Mouse (Mus musculus) embryonic facial prominence, embryonic 14.5 days (tissue): ENCODE measurements around the gene Gng3. TPM values are rescaled to one million over a fixed set of nuclear protein-coding genes. Genes with fewer than 3 reads are reported as not detected.
A peak's percentile ranks its signal among the peaks of the same experiment; 100 is the strongest.

Source experiments
- ATAC-seq: fragments of 200-750 bp; cut with Nextera tagmentation; 2 replicates; pipeline ENCODE4 v1.8.0; 2017; ENCODE audit warnings: low read depth, moderate number of reproducible peaks, moderate TSS enrichment
- DNase-seq: peaks from one replicate; pipeline ENCODE4 v3.0.0-alpha.2; 2015; ENCODE audit warnings: low spot score
- H3K27ac ChIP-seq: fragments of 300-500 bp; sonication (generic); replicated peaks from 2 replicates; pipeline ENCODE4 v1.5.1; 2014; ENCODE audit warnings: low read depth, mild to moderate bottlenecking, low read length, moderate library complexity
- H3K27me3 ChIP-seq: fragments of 300-500 bp; sonication (generic); replicated peaks from 2 replicates; pipeline ENCODE4 v1.6.1; 2014; ENCODE audit warnings: low read length; ENCODE audit not compliant: control insufficient read depth, insufficient read depth
- H3K36me3 ChIP-seq: fragments of 300-500 bp; sonication (generic); 2 replicates; pipeline ENCODE4 v1.6.1; 2014; ENCODE audit warnings: low read length, mixed read lengths; ENCODE audit not compliant: control insufficient read depth, insufficient read depth
- H3K4me1 ChIP-seq: fragments of 300-500 bp; sonication (generic); 2 replicates; pipeline ENCODE4 v1.6.1; 2014; ENCODE audit warnings: antibody characterized with exemption, low read length; ENCODE audit not compliant: control insufficient read depth, insufficient read depth
- H3K4me2 ChIP-seq: fragments of 300-500 bp; sonication (generic); 2 replicates; pipeline ENCODE4 v1.6.1; 2014; ENCODE audit warnings: low read depth, mild to moderate bottlenecking, low read length, moderate library complexity, mixed read lengths
- H3K4me3 ChIP-seq: fragments of 300-500 bp; sonication (generic); 2 replicates; pipeline ENCODE4 v1.5.1; 2014; ENCODE audit warnings: low read depth, mild to moderate bottlenecking, low read length
- H3K9ac ChIP-seq: fragments of 300-500 bp; sonication (generic); 2 replicates; pipeline ENCODE4 v1.6.1; 2014; ENCODE audit warnings: low read depth, mild to moderate bottlenecking, low read length, moderate library complexity, mixed read lengths
- H3K9me3 ChIP-seq: fragments of 300-500 bp; sonication (generic); 2 replicates; pipeline ENCODE4 v1.6.1; 2016; ENCODE audit warnings: low read length; ENCODE audit not compliant: control insufficient read depth
- WGBS: fragments of 180-500 bp; shearing (Covaris S2); extraction: QIAGEN DNeasy Blood & Tissue Kit; methylation state at CpG from one replicate; pipeline ENCODE4 v1.1.7; 2014; 5-methylcytosine and 5-hydroxymethylcytosine counted together
- polyA plus RNA-seq: library from polyadenylated mRNA; unstranded; fragments of >200 nt; fragmentation: Nextera tagmentation; extraction: Ambion mirVana; gene quantifications from 2 replicates; pipeline ENCODE4 v1.2.1, GENCODE M21; 2014

Gng3 gene
- polyA plus RNA-seq, 1 experiment from 2014 or later, result 22.2 TPM

DNA sequence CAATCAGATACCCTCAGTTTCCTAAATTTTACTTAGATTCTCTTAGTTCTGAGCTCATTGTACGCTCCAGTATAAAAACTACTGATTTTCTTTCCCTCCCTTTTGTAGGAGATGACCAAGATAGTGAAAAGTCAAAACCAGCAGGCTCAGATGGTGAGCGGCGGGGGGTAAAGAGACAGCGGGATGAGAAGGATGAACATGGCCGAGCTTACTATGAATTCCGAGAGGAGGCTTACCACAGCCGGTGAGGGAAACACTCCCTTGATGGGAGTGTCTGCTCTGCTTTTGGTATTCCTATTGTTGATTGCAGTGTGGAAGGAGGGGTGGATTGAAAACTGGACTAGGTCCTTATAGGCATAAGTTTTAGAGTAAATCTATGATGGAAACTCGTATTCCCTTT is 16.3 kb downstream of the Gng3 start:
- Histone ChIP-seq H3K27ac (no peak overlapping the region), H3K9ac (0 out of 2 replicates have a peak overlapping the region, but pooled peaks have one; percentile 96), H3K4me2 (peak overlapping the region; percentile 92), H3K4me3 (peak overlapping the region; percentile 97), H3K27me3 (no peaks in the 10 kb centered on the region), H3K9me3 (no peaks in the 10 kb centered on the region), H3K36me3 (peaks cover 51% of the 10 kb centered on the region), H3K4me1 (peaks cover 16% of the 10 kb centered on the region)
- DNase-seq (no peak), ATAC-seq (no peak)
- 76% methylated on average over 8 of the region's 8 CpGs for WGBS

DNA sequence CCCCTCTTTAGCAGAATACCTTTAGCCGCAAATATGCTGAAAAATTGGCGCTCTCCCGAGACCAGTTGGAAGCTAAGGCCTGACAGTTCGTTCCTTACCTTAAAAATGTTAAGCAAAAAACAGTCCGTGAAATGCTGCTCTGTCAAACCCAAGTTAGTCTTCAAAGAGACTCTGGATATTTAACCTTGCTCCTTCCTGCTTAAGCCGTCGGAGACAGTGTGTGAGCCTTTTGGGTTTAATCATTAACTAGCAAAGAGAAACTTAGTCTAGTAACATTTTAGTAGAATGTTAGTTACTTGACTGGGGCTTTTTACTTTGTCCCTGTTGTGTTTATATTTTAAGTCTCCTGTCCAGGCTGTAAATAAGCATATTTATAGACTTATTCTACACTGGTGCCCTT is 17.8 kb downstream of the Gng3 start:
- H3K36me3 ChIP-seq, result peaks cover 44% of the 10 kb centered on the region
- DNase-seq (no peak), ATAC-seq (no peak)
- H3K4me2 ChIP-seq, result peak overlapping the region; percentile 92
- peak overlapping the region; percentile 99; the same call in 1 of the 2 replicates for H3K27ac ChIP-seq
- under 1% methylated on average over 7 of the region's 7 CpGs for WGBS
- peak overlapping the region; percentile 96 for H3K9ac ChIP-seq
- H3K27me3 ChIP-seq, result no peaks in the 10 kb centered on the region
- peak overlapping the region; percentile 97 for H3K4me3 ChIP-seq
- peaks cover 26% of the 10 kb centered on the region for H3K4me1 ChIP-seq
- H3K9me3 ChIP-seq, result no peaks in the 10 kb centered on the region

DNA sequence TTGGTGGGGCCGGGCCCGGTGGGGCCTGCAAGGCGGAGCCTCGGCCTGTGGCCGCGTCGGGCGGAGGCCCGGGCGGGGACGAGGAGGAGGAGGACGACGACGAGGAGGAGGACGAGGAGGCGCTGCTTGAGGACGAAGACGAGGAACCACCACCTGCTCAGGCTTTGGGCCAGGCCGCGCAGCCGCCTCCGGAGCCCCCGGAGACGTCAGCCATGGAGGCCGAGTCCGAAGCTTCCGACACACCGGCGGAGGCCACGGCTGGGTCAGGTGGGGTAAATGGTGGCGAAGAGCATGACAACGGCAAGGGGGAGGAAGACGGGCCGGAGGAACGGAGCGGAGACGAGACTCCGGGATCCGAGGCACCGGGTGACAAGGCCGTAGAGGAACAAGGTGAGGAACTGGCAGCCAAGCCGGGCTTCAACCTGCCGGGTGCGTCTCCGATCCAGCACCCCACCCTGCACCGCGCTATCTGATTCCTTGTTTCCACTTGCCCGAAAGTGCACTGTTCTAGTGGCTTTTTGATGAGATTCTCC is 18.5 kb downstream of the Gng3 start:
- Histone ChIP-seq H3K36me3 (peaks cover 44% of the 10 kb centered on the region), H3K4me3 (peak overlapping the region; percentile 97), H3K4me1 (peaks cover 26% of the 10 kb centered on the region), H3K27me3 (no peaks in the 10 kb centered on the region), H3K27ac (peak overlapping the region; percentile 99), H3K4me2 (peak overlapping the region; percentile 92), H3K9me3 (no peaks in the 10 kb centered on the region), H3K9ac (peak overlapping the region; percentile 96)
- under 1% methylated on average over 38 of the region's 48 CpGs for WGBS
- ATAC-seq, result peak; percentile 1; the same call in 1 of the 2 replicates
- DNase-seq, result no peak

DNA sequence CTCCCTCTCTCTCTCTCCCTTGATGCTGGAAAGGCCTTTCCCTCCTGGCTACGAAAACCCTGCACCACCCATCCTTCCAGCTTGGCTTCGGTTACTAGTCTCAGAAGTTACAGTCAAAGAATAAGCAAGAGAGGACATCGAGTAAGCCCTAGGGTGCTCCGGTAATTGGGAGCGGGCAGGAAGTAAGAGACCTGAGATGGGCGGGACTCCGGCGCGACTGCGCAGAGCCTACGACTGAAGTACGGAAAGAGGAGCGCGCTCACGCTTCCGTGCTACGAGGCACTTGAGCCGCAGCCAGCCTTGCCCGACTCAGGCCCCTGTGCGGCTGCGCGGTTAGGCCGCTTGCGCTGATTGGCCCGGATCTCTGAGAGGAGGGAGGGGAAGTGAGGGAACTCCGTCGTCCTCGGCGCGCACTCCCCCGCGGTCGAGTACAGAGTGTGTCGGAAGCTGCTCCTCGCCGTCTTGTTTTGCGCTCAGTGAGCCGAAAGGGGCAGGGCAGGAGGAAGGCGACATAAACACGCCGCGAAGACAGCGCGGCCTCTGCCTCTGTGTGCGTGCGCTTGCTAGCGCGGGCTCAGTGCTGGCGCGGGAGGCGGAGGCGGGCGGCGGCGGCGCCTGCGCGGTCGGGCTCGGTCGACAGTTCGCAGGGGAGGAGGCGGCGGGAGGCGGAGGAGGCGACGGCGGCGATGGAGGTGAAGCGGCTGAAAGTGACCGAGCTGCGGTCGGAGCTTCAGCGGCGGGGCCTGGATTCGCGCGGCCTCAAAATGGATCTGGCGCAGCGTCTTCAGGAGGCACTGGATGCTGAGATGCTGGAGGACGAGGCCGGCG is 19.2 kb downstream of the Gng3 start, which contains the start of gene Hnrnpul2:
Gene Hnrnpul2, plus strand, starts transcription at position 415 of the 828 bp plus-strand sequence.
- no peaks in the 10 kb centered on the region for H3K27me3 ChIP-seq
- ATAC-seq (peak; percentile 96), DNase-seq (peak; percentile 100)
- peak within 1 kb of the TSS; percentile 92 for H3K4me2 ChIP-seq
- peak within 1 kb of the TSS; percentile 97 for H3K4me3 ChIP-seq
- H3K9me3 ChIP-seq, result no peaks in the 10 kb centered on the region
- under 1% methylated on average over 63 of the region's 83 CpGs for WGBS
- H3K4me1 ChIP-seq, result peaks cover 26% of the 10 kb centered on the region
- peak within 1 kb of the TSS; percentile 99 for H3K27ac ChIP-seq
- peaks cover 44% of the 10 kb centered on the region for H3K36me3 ChIP-seq
- peak within 1 kb of the TSS; percentile 96 for H3K9ac ChIP-seq

DNA sequence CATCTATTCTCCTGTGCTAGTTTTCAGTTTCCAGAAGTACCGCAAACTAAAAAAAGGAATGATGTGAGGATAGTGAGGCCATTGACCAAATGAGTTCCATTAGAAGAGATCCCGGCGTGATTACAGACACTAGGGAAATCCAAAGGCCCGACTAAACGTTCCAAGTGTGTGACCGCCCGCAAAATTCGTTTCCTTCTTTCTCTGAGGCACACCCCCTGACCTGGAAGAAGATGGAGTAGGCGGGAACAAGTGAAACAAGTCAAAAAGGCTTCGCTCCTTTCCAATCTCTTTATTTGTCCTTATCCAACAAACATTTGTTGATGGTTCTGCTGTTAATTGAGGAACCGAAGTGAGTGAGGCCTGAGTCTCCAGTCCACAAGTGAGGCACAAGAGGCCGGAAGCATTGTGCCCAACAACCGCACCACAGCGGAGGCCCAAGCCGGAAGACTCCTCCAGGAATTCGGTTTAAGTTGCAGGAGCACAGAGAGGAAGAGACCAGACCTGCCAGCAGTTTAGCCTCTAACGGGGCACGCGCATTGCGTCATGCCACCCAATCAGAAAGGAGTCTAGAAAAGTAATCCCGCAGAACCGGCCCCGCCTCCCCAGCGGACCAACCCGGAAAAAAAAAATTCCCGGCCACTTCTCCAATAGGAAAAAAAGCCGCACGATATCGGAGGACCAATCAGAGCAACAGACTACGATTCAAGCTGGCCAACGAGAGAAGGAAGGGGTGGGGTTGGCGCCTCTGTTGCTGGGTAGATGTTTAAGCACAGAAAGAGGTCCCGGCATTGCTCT is 20.0 kb downstream of the Gng3 start, which contains the start of gene Ttc9c:
Gene Ttc9c, minus strand, starts transcription at position 533 of the 795 bp plus-strand sequence.
- peak within 1 kb of the TSS; percentile 92 for H3K4me2 ChIP-seq
- peak within 1 kb of the TSS; percentile 99 for H3K27ac ChIP-seq
- peak within 1 kb of the TSS; percentile 97 for H3K4me3 ChIP-seq
- no peaks in the 10 kb centered on the region for H3K27me3 ChIP-seq
- WGBS, result under 1% methylated on average over 33 of the region's 33 CpGs
- H3K36me3 ChIP-seq, result peaks cover 44% of the 10 kb centered on the region
- H3K9ac ChIP-seq, result peak within 1 kb of the TSS; percentile 96
- H3K9me3 ChIP-seq, result no peaks in the 10 kb centered on the region
- peaks cover 26% of the 10 kb centered on the region for H3K4me1 ChIP-seq
- ATAC-seq (peak; percentile 93), DNase-seq (peak; percentile 100)

DNA sequence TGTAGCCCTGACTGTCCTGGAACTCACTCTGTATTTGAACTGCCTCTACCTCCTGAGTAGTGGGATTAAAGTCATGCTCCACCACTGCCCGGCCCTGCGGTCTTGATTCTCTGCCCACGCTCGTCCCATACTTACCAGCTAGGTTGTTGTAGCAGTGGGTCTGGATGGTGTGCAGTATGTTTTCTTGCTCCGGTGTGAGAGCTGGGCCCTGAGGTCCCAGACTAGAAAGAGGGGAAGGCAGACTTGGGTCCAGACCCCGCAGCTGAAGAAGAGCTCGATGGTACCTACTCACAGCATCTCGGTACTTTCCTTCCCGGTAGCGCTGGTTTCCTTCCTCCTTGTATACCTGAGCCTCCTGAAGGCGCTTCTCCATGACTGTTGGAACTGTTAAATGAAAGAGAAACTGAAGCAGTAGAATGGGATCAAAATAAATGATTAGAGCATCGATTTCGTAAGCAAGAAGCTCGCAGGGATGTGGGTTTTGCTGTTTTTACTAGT is 20.6 kb downstream of the Gng3 start:
- Histone ChIP-seq H3K27ac (peak overlapping the region; percentile 99), H3K4me3 (peak overlapping the region; percentile 97), H3K9ac (peak overlapping the region; percentile 96), H3K4me1 (peaks cover 26% of the 10 kb centered on the region), H3K4me2 (peak overlapping the region; percentile 92), H3K36me3 (peaks cover 44% of the 10 kb centered on the region), H3K9me3 (no peaks in the 10 kb centered on the region), H3K27me3 (no peaks in the 10 kb centered on the region)
- DNase-seq (no peak), ATAC-seq (no peak)
- 21% methylated on average over 14 of the region's 14 CpGs for WGBS

DNA sequence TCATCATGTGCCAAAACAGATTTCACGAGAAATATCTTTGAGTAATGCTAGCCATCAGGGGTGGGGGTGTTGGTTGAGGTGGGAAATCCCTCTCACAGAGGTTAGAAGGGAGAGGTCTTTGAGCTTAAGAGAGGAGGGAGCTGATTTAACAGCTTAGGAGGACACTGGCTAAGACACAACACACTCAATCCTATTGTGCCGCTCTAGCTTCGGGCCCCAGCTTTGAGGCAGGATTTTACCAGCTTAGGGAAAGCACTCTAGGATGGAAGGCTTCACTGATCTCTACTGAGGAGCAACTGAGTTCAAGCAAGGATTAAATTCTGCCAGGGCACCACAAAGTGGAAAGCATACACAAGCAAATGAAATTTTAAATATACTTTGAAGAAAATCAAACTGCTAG is 22.0 kb downstream of the Gng3 start:
- no peak overlapping the region for H3K27ac ChIP-seq
- peaks cover 18% of the 10 kb centered on the region for H3K4me1 ChIP-seq
- H3K36me3 ChIP-seq, result peaks cover 50% of the 10 kb centered on the region
- H3K27me3 ChIP-seq, result no peaks in the 10 kb centered on the region
- H3K9ac ChIP-seq, result peak overlapping the region; percentile 15; the same call in 1 of the 2 replicates
- WGBS, result 72% methylated on average over 3 of the region's 3 CpGs
- DNase-seq (no peak), ATAC-seq (no peak)
- H3K4me2 ChIP-seq, result peak overlapping the region; percentile 92
- peak overlapping the region; percentile 0; the same call in 1 of the 2 replicates for H3K4me3 ChIP-seq
- H3K9me3 ChIP-seq, result no peaks in the 10 kb centered on the region

DNA sequence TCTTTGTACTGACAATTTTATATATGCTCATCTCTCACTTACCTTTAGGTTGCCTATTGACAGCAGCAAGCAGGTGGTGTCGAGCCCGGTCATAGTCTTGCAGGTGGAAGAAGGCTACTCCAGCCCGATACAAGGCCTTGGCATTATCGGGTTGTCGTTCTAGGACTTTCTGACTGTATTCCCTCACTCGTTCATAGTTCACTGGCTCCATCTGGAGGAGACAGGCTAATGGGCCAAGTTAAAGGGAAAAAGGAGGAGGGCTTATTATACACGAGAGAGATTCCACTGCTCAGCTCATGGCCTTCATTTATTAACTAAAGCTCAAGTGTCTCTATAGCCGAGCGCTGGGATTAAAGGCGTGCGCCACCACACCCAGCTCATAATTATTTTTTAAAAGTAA is 23.2 kb downstream of the Gng3 start:
- peaks cover 14% of the 10 kb centered on the region for H3K4me1 ChIP-seq
- DNase-seq, result no peak
- no peak overlapping the region for H3K4me2 ChIP-seq
- H3K36me3 ChIP-seq, result peaks cover 60% of the 10 kb centered on the region
- 76% methylated on average over 11 of the region's 11 CpGs for WGBS
- no peak overlapping the region for H3K9ac ChIP-seq
- H3K27me3 ChIP-seq, result no peaks in the 10 kb centered on the region
- no peaks in the 10 kb centered on the region for H3K9me3 ChIP-seq
- H3K4me3 ChIP-seq, result no peak overlapping the region
- ATAC-seq, result no peak
- no peak overlapping the region for H3K27ac ChIP-seq
